Mouse (Mus musculus) CH12.LX (cell line): ENCODE data around the gene Psmb8. TPM values are rescaled to one million over a fixed set of nuclear protein-coding genes. Genes with fewer than 3 reads are reported as not detected.

ENCODE experiments used
- DNase-seq: peaks from one replicate; pipeline ENCODE4 v3.0.0-alpha.2; 2013; ENCODE audit errors: extremely low read depth
- H3K27ac ChIP-seq: 2 replicates; pipeline ENCODE4 v1.5.1; 2012; ENCODE audit warnings: low read depth, mild to moderate bottlenecking, control low read depth, moderate library complexity; ENCODE audit not compliant: insufficient read depth
- H3K27me3 ChIP-seq: replicated peaks from 2 replicates; pipeline ENCODE3; 2012; ENCODE audit warnings: inconsistent platforms
- H3K36me3 ChIP-seq, 2 experiments: replicated peaks in 1 of 2; 2 replicates each; pipeline versions ENCODE3 to v1.6.1; 2012; ENCODE audit warnings: inconsistent platforms in 1 of 2, low read length in 1 of 2, mild to moderate bottlenecking in 1 of 2, mixed read lengths in 1 of 2, moderate library complexity in 1 of 2; ENCODE audit not compliant: control insufficient read depth in 1 of 2, insufficient read depth in 1 of 2
- H3K4me1 ChIP-seq, 2 experiments: 2 replicates each; pipeline ENCODE4 v1.6.1; 2012; ENCODE audit warnings: inconsistent platforms in 1 of 2, moderate library complexity in 1 of 2; ENCODE audit not compliant: insufficient read depth in 2 of 2, control insufficient read depth in 1 of 2
- H3K4me2 ChIP-seq: 2 replicates; pipeline ENCODE4 v1.6.1; 2012; ENCODE audit warnings: low read depth, mild to moderate bottlenecking, control low read depth; ENCODE audit not compliant: poor library complexity, insufficient read depth, severe bottlenecking
- H3K4me3 ChIP-seq, 3 experiments: fragments of 150-350 bp in 1 of 3; sonication (generic) in 1 of 3; replicated peaks in 1 of 3; 2 replicates each; pipeline versions ENCODE3 to v1.5.1; 2011 to 2012; ENCODE audit warnings: low read depth in 2 of 3, low read length in 2 of 3, mild to moderate bottlenecking in 2 of 3, moderate library complexity in 2 of 3, control low read depth in 1 of 3, improper control_type of control experiment in 1 of 3, inconsistent platforms in 1 of 3, mixed read lengths in 1 of 3; ENCODE audit not compliant: poor library complexity in 1 of 3
- H3K79me2 ChIP-seq: replicated peaks from 2 replicates; pipeline ENCODE4 v1.6.1; 2012; ENCODE audit warnings: mild to moderate bottlenecking, moderate library complexity; ENCODE audit not compliant: control insufficient read depth, poor library complexity, insufficient read depth, severe bottlenecking; ENCODE audit errors: extremely low read depth
- H3K9ac ChIP-seq: 2 replicates; pipeline ENCODE4 v1.6.1; 2012; ENCODE audit warnings: low read depth, mild to moderate bottlenecking, control low read depth, moderate library complexity; ENCODE audit not compliant: insufficient read depth
- H3K9me3 ChIP-seq: replicated peaks from 2 replicates; pipeline ENCODE3; 2012; ENCODE audit warnings: low read length, inconsistent platforms, mixed read lengths
- BHLHE40 ChIP-seq: IDR thresholded peaks from 2 replicates; pipeline ENCODE4 v1.6.1; 2011; ENCODE audit warnings: mild to moderate bottlenecking, low read depth, low read length, improper control_type of control experiment
- CHD1 ChIP-seq: IDR thresholded peaks from 2 replicates; pipeline ENCODE4 v1.6.1; 2012; ENCODE audit warnings: low read depth, low read length, improper control_type of control experiment, inconsistent platforms
- CHD2 ChIP-seq: IDR thresholded peaks from 2 replicates; pipeline ENCODE4 v1.6.1; 2011; ENCODE audit warnings: low read length, improper control_type of control experiment
- GABPA ChIP-seq: IDR thresholded peaks from 2 replicates; pipeline ENCODE4 v1.6.1; 2012; ENCODE audit warnings: low read depth, low read length, improper control_type of control experiment, inconsistent platforms; ENCODE audit not compliant: insufficient replicate concordance
- HCFC1 ChIP-seq: IDR thresholded peaks from 2 replicates; pipeline ENCODE4 v1.6.1; 2012; ENCODE audit warnings: low read depth, mild to moderate bottlenecking, inconsistent platforms, low read length, improper control_type of control experiment
- IRF4 ChIP-seq: IDR thresholded peaks from 2 replicates; pipeline ENCODE4 v1.6.1; 2014; ENCODE audit warnings: low read depth, mild to moderate bottlenecking, inconsistent platforms, low read length, improper control_type of control experiment
- KAT2A ChIP-seq: IDR thresholded peaks from 2 replicates; pipeline ENCODE4 v1.6.1; 2012; ENCODE audit warnings: low read length, improper control_type of control experiment, inconsistent platforms; ENCODE audit not compliant: insufficient replicate concordance
- MAX ChIP-seq: IDR thresholded peaks from 2 replicates; pipeline ENCODE4 v1.6.1; 2011; ENCODE audit warnings: low read length, improper control_type of control experiment
- MAZ ChIP-seq: IDR thresholded peaks from 2 replicates; pipeline ENCODE4 v1.6.1; 2012; ENCODE audit warnings: low read depth, mild to moderate bottlenecking, inconsistent platforms, low read length, improper control_type of control experiment, moderate library complexity
- MXI1 ChIP-seq: IDR thresholded peaks from 2 replicates; pipeline ENCODE4 v1.6.1; 2011; ENCODE audit warnings: mild to moderate bottlenecking, low read depth, low read length, improper control_type of control experiment
- PAX5 ChIP-seq: IDR thresholded peaks from 2 replicates; pipeline ENCODE4 v1.6.1; 2012; ENCODE audit warnings: low read length, inconsistent platforms, mixed read lengths
- POLR2A ChIP-seq: IDR thresholded peaks from 2 replicates; pipeline ENCODE4 v1.6.1; 2011; ENCODE audit warnings: low read depth, mild to moderate bottlenecking, improper control_type of control experiment, low read length
- POLR2AphosphoS2 ChIP-seq: IDR thresholded peaks from 2 replicates; pipeline ENCODE4 v1.6.1; 2011; ENCODE audit warnings: low read depth, low read length, improper control_type of control experiment
- SIN3A ChIP-seq: IDR thresholded peaks from 2 replicates; pipeline ENCODE4 v1.6.1; 2012; ENCODE audit warnings: low read length, improper control_type of control experiment, inconsistent platforms
- SMC3 ChIP-seq: IDR thresholded peaks from 2 replicates; pipeline ENCODE4 v1.6.1; 2011; ENCODE audit warnings: low read depth, low read length, improper control_type of control experiment
- ZC3H11A ChIP-seq: IDR thresholded peaks from 2 replicates; pipeline ENCODE4 v1.6.1; 2012; ENCODE audit warnings: low read depth, mild to moderate bottlenecking, inconsistent platforms, low read length, improper control_type of control experiment
- ZNF384 ChIP-seq: IDR thresholded peaks from 2 replicates; pipeline ENCODE4 v1.6.1; 2012; ENCODE audit warnings: low read depth, low read length, improper control_type of control experiment, inconsistent platforms
- dilution Hi-C: fragments of 300-500 bp; cut with MboI; formaldehyde crosslinking; loops from 2 replicates; pipeline ENCODE4 v1.14.3; 2020; ENCODE audit warnings: low sequenced_read_pairs; ENCODE audit not compliant: extremely low pct_unique_long_range_greater_than_20kb, extremely low pct_ligation_motif_present
- in situ Hi-C: fragments of 300-500 bp; cut with MboI; formaldehyde crosslinking; loops from 3 replicates; pipeline ENCODE4 v1.14.3; 2019; ENCODE audit warnings: low sequenced_read_pairs, low pct_ligation_motif_present, low pct_unique_long_range_greater_than_20kb, mixed read lengths
- polyA plus RNA-seq: library from polyadenylated mRNA; unstranded; fragments of >175 nt; gene quantifications from 2 replicates; pipeline ENCODE4 v1.2.1, GENCODE M21; 2012; ENCODE audit warnings: low read depth; ENCODE audit not compliant: insufficient read length
- total RNA-seq, 2 experiments: library from RNA; depleted of rRNA; stranded (reverse); fragments of 300-350 nt in 1 of 2; fragments of >200 nt in 1 of 2; gene quantifications; 2 replicates each; pipeline ENCODE4 v1.2.3; 2012 to 2014

The Psmb8 gene
- total and polyA plus RNA-seq, 3 experiments, result 652 to 989 (median 857) TPM

DNA sequence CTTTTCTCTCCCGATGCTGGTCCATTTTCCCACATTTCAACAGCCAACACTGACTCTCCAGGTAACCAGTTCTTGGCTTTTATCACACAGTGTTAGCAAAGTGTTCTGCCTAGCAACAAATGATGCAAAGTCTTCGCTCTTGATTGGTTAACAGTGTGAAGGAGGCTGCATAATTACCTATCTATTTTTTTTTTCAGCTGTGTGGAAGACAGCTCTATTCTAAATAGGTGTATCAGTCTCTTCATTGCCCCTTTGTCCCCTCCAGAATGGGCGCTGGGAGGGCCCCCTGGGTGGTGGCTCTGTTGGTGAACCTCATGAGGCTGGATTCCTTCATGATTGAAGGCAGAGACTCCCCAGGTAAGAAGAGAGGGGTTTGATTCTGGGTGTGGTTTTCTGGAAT is 41.2 kb downstream of the Psmb8 start, which contains the start of gene H2-Ob (continued):
- 0 out of 2 replicates have a peak, but pooled peaks have one; percentile 9 for TF ChIP-seq IRF4
- no peak for TF ChIP-seq MAX
- TF ChIP-seq KAT2A, result no peak
- TF ChIP-seq CHD1, result no peak
- TF ChIP-seq SMC3, result no peak
- no peak for TF ChIP-seq PAX5
- no peak for TF ChIP-seq HCFC1
- no peak for TF ChIP-seq MXI1
- TF ChIP-seq ZNF384, result peak; percentile 93

DNA sequence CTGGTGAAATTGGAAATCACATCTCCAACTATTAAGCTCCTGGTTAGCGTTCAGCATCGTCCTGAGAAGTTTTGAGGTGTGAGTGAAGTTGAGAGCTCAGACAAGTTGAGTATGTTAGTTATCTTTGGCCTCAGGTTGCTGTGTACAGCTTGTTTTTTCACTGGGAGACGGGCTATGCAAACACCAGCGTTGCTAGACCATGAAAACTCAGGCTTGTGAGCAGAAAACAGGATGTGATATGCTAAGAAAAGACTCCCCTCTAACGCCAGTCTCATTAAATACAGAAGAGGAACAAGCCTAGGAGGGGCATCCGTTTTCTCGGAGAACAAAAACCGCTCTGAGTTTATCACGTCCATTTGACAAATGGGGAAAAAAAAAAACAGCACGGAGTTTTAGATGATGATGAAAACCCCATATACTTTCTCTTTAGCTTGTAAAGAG is 42.1 kb downstream of the Psmb8 start:
- H3K9me3 ChIP-seq, result peaks cover 10% of the 10 kb centered on the region
- peak overlapping the region in 2 of 3 experiments; percentile 49 to 51 for H3K4me3 ChIP-seq
- no peak for TF ChIP-seq MAZ
- peak; percentile 67 for DNase-seq
- peaks cover 0 to 23% of the 10 kb centered on the region in 2 experiments; a peak in 3 of 4 replicates for H3K4me1 ChIP-seq
- dilution Hi-C loops (no loop called here), in situ Hi-C loops (loop anchor here (10.0 kb wide), 1 partner anchor 315 kb away; no protein-coding TSS in a partner anchor)
- H3K79me2 ChIP-seq, result no peaks in the 10 kb centered on the region
- peaks cover 0 to 37% of the 10 kb centered on the region in 2 experiments for H3K36me3 ChIP-seq
- H3K27ac ChIP-seq, result no peak overlapping the region
- H3K9ac ChIP-seq, result peak overlapping the region; percentile 22; the same call in 1 of the 2 replicates
- no peaks in the 10 kb centered on the region for H3K27me3 ChIP-seq
- peak overlapping the region; percentile 45 for H3K4me2 ChIP-seq

DNA sequence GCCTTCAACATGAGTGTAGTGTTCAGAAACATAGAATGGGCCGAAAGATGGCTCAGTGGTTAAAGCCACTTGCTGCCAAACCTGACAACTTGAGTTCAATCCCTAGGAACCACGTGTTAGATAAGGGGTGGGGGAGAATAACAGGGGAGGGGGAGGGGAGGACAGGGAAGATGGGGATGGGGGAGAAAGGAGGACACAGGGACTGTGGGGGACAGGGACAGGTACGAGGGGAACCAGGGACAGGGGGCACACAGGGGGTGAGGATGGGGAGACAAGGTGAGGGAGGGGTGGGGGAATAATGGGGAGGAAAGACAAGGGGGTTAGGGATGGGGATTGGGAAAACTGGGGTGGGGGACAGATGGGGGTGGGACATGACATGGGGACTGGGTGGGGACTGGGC is 42.8 kb downstream of the Psmb8 start:
- no peak overlapping the region for H3K27ac ChIP-seq
- peaks cover 0 to 42% of the 10 kb centered on the region in 2 experiments for H3K36me3 ChIP-seq
- TF ChIP-seq ZNF384 (no peak), POLR2A (no peak), CHD2 (no peak), SIN3A (no peak), KAT2A (no peak), GABPA (no peak), BHLHE40 (no peak), POLR2AphosphoS2 (no peak), ZC3H11A (no peak)

More for the DNA sequence above, 42.8 kb downstream of the Psmb8 start:
- dilution Hi-C loops, result no loop called here
- H3K79me2 ChIP-seq, result no peaks in the 10 kb centered on the region
- H3K4me3 ChIP-seq, result peak overlapping the region in 1 of 3 experiments; percentile 49
- no peak overlapping the region for H3K9ac ChIP-seq
- no peak for DNase-seq
- H3K9me3 ChIP-seq, result peaks cover 10% of the 10 kb centered on the region
- H3K4me1 ChIP-seq, result peaks cover 0 to 23% of the 10 kb centered on the region in 2 experiments; a peak in 3 of 4 replicates
- in situ Hi-C loops, result loop anchor here (10.0 kb wide), 1 partner anchor 314 kb away; no protein-coding TSS in a partner anchor
- no peak overlapping the region for H3K4me2 ChIP-seq
- no peaks in the 10 kb centered on the region for H3K27me3 ChIP-seq
